Mouse (Mus musculus) gastrocnemius, adult 2 months (tissue): ENCODE results near the gene Tulp2. TPM values are rescaled to one million over a fixed set of nuclear protein-coding genes. Genes with fewer than 3 reads are reported as not detected.
"Not testable (repeated sequence)": the region's sequence is repeated elsewhere in the genome, so short reads cannot be mapped to it uniquely, and the experiment has no call there.

ENCODE experiments used
- DNase-seq: peaks from one replicate; pipeline ENCODE4 v3.0.0; 2022
- H3K27ac ChIP-seq: fragments of 200-600 bp; 2 replicates; pipeline ENCODE4 v1.8.1; 2022; ENCODE audit warnings: mild to moderate bottlenecking
- H3K4me3 ChIP-seq: fragments of 200-600 bp; 2 replicates; pipeline ENCODE4 v1.8.1; 2022; ENCODE audit warnings: mild to moderate bottlenecking, moderate library complexity
- CTCF ChIP-seq: fragments of 200-600 bp; IDR thresholded peaks from 2 replicates; pipeline ENCODE4 v1.8.1; 2022; ENCODE audit warnings: antibody characterized with exemption, mild to moderate bottlenecking, moderate library complexity
- intact Hi-C: fragments of 180-260 bp; cut with DNase I; formaldehyde crosslinking; loops from one replicate; pipeline ENCODE4 v1.15.1; 2025
- total RNA-seq, 2 experiments: library from RNA; stranded (reverse); gene quantifications; 2 replicates each; pipeline ENCODE4 v1.2.3; 2021

The Tulp2 gene
- total RNA-seq, 2 experiments from 2014 or later: 0.39 TPM; not detected in 1

DNA sequence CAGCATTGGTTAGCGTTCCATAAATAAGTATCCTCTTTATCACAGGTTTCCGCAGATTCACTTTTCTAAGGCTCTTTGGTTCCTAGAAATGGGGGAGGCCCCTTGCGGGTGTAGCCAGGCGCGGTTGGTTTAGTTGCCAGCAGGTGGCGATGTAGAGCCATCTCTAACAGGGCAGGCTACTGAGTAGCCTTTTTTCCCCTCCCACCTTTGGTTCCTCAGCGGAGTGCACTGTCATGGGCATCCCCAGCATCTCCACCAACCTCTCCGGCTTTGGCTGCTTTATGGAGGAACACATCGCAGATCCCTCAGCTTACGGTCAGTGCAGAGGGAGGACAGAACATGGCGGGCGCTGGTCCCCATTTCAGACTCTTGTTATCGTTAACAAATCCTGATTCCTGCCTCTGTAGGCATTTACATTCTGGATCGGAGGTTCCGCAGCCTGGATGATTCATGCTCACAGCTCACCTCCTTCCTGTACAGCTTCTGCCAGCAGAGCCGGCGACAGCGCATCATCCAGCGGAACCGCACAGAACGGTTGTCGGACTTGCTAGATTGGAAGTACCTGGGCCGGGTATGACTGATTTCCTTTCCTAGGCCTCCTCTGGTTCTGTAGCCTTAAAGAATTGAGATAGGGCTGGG lies 30.2 kb upstream of the Tulp2 start:
- peak; percentile 96; the same call in 1 of the 2 replicates for TF ChIP-seq CTCF
- DNase-seq: peak; percentile 88
- intact Hi-C loops: no loop called here
- no peak overlapping the region for H3K4me3 ChIP-seq
- H3K27ac ChIP-seq: peak overlapping the region; percentile 32

DNA sequence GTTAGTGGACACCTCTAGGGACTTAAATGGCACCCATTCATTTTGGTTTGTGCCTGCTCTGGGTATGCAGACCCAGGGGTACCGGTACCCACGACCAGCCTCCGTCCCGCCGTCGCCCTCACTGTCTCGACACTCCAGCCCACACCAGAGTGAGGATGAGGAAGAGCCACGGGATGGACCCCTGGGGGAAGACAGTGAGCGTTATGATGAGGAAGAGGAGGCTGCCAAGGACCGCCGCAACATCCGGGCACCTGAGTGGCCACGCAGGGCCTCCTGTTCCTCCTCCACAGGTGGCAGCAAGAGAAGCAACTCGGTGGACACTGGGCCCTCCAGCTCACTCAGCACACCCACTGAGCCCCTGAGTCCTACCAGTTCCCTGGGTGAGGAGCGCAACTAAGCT lies 26.7 kb upstream of the Tulp2 start:
- no peak for TF ChIP-seq CTCF
- DNase-seq: no peak
- intact Hi-C loops: no loop called here
- Histone ChIP-seq H3K4me3 (no peak overlapping the region), H3K27ac (no peak overlapping the region)

DNA sequence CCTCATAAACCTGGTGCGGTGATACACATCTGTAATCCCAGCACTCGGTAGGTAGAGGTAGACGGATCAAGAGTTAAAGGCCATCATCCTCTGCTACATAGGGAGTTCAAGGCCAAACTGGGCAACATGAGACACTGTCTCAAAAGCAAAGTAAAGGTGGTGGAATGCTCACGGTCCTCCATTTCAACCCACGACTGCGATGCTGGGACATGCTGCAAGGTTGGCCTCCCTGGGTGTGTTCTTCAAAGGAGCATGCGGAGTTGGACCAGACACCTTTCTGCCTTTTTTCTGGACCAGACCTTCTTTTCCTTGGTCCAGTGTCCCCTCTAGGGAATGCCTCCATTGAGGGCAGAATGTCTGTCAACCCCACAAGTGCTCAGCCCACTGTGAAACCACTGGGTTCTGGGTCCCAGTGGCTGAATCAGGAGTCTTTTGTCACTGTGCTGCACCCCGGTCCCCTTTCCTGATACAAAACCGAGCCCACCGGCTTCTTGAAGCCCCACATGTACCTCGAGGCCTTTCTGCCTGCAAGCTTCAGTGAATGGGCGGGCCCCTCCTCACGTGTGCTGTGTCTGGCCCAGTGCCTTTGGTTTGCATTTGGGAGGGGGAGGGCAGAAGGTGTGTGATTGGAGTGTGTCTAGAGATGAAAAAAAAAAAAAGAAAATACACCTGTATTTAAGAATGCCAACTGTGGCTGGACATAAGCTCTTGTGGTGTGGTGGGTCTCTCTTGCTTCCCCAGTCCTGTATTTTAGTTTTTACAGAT lies 25.6 kb upstream of the Tulp2 start:
- intact Hi-C loops: no loop called here
- H3K27ac ChIP-seq: peak overlapping the region; percentile 97
- no peak overlapping the region for H3K4me3 ChIP-seq
- no peak for TF ChIP-seq CTCF
- DNase-seq: peak; percentile 38

DNA sequence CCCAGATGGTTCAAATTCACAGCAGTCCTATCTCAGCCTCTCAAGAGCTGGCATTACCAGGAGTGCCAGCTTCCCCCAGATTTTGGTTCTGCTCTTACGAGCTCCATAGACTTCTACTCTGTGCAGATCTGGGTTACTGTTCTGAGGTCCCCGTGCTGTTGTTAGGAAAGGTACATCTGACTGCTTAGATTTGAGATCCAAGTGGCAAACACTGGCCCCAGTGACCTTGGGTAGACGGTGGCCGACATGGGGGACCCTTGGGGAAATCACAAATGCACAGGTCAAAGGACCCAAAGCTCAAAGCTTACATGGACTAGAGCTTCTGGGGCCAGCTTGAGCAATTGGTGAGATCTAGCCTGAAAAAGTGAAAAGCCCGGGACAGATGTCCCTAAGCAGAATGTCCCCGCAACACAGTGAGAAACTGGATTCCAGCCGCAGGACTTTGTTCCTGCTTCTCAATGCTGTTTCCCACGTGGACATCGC lies 24.9 kb upstream of the Tulp2 start:
- TF ChIP-seq CTCF: no peak
- H3K27ac ChIP-seq: peak overlapping the region; percentile 97
- peak overlapping the region; percentile 97 for H3K4me3 ChIP-seq
- DNase-seq: no peak
- intact Hi-C loops: no loop called here

DNA sequence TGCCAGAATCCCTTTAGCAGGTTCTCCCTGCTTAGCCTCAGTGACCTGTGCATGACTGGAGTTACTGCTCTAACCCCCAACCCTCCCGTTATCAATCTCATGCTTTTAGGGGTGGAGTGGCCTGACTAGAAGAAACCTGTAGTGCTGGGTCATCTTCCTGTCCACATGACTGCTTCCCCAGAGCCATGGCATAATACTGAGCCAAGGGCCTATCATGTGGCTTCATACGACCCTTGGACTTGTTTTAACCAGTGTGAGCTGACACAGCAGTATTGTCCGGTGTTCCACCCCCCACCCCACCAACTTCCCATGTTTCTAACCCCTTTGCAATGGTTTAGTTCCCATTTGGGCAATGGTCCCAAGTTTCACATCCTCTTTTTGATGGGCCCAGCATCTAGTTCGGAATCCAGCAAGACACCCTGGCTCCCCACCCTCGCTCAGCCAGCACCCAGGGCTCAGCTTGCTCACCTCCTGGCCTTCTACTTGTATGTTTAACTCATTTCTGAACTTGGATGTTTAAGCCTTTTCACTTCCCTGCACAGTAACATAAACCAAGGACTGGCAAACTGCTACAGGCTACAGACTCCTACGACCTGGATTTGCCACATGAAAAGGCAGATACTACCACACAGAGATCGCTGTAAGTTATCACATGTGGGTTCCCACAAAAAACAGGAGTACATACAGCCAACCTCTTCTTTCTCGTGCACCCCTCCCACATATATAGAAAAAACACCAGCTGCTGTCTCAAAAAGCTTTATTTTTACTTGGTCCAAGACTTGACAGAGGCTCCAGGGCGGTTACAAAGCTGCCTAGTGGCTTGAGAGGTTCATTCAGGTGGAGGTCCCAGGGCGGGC lies 24.2 kb upstream of the Tulp2 start:
- intact Hi-C loops: no loop called here
- Histone ChIP-seq H3K27ac (peak overlapping the region; percentile 97), H3K4me3 (peak overlapping the region; percentile 97)
- DNase-seq: peak; percentile 61
- no peak for TF ChIP-seq CTCF

DNA sequence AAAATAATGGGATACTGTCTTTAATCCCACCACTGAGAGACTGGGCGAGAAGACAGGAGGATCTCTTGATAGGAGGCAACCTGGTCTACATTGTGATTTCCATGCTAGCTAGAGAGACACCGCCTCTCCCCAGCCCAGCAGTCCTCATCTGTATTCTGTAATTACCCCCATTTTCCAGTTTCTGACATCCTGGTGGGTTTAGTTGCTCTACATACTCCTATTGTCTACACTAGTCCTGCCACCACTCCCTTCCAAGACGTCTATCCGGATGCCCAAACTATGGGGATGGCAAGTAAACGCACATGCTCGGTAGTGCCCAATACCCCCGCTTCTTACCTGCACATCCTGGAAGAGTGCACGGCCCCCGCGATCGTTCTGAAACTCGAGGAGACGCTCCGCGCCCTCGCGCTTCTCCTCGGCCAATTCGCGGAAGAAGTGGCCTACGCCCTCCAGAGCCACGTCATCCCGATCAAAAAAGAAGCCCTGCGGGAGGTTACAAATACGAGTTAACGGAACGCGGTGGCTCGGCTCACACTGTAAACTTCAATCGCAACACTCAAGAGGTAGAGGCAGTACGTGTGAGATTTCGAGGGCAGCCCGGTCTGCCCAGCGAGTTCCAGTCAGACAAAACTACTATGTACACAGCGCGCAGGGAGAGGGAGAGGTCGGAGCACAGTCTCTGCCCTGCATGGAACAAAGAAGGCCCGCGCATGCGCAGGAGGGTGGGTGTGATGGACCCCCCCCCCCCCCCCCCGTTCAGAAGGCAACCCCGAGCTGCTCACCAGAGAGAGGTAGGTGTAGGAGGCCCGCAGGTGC lies 22.7 kb upstream of the Tulp2 start:
- peak; percentile 90 for DNase-seq
- Histone ChIP-seq H3K4me3 (peak overlapping the region; percentile 97), H3K27ac (peak overlapping the region; percentile 97)
- TF ChIP-seq CTCF: no peak
- intact Hi-C loops: no loop called here

DNA sequence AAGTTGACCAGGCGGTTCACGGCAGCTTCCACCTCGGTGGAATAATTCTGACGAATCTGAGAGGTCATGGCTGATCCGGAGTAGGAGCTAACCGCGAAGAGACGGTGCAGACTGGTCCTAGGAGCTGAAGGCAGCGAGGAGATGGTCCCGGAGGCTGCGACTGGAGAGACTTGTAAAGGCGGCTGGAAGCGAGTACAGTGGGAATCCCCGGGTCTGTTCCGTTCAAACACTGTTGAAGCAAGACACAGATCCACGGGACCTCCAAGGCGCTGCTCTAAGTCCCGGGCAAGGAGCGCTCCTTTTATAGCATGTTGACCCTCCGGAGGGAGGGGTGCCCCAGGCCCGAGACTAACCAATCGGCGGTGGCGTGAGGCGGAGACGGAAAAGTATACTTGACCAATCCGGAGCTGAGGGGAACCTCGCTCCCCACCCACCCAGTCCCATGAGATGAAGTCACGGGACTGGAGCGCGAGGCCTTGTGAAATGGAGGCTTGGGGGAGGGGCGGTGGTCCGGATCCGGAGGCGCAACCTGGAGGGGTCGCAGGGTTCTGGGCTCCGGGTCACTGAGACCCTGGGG lies 22.0 kb upstream of the Tulp2 start, which contains the start of gene Ftl1:
TSS of gene Ftl1 (minus strand) at position 321 of the 577 bp plus-strand sequence.
- peak; percentile 98 for DNase-seq
- H3K27ac ChIP-seq: peak within 1 kb of the TSS; percentile 97
- intact Hi-C loops: not testable (repeated sequence)
- H3K4me3 ChIP-seq: peak within 1 kb of the TSS; percentile 97

DNA sequence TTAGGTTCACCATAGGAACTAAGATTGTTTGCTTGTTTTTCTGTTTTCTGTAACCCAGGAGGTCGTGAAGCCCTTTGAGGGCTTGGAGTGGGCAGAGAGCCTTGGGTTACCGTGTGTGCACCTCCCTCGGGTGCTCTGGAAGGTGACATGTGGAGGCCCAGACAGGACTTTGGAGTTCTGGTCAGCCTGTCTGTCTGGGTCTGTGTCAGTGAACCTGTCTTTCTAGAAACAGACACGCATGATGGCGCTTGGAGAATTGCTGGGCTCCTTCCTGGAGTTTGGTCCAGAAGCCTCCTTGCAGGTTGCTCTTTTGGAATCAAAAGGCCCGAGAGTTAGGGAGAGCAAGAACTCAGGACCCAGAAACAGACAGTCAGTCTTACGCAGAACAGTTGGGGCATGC lies 21.3 kb upstream of the Tulp2 start:
- no peak for DNase-seq
- TF ChIP-seq CTCF: no peak
- Histone ChIP-seq H3K4me3 (peak overlapping the region; percentile 97), H3K27ac (peak overlapping the region; percentile 97)
- intact Hi-C loops: no loop called here

DNA sequence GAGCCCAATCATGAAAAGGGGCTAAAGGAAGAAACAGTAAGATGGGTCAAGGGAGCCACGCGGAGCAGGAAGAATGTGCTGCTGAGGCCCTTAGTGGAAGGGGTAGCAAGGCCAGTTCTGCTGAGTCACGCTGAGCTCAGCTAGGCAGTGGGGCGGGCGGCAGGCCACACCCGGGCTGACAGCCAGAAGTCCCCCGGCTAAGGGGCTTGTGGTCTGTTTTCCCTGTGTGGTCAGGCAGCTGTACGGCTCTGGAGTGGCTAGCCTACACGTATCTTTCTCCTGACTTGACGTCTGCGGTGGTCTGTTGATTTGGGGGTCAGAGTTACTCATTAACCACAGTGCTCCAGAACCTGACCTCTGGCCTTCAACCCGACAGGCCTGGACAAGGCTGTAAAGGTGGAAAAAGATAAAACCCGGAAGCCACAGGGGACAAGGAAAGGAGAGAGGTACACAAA lies 20.8 kb upstream of the Tulp2 start:
- DNase-seq: peak; percentile 86
- Histone ChIP-seq H3K4me3 (peak overlapping the region; percentile 97), H3K27ac (peak overlapping the region; percentile 97)
- intact Hi-C loops: no loop called here
- TF ChIP-seq CTCF: no peak

DNA sequence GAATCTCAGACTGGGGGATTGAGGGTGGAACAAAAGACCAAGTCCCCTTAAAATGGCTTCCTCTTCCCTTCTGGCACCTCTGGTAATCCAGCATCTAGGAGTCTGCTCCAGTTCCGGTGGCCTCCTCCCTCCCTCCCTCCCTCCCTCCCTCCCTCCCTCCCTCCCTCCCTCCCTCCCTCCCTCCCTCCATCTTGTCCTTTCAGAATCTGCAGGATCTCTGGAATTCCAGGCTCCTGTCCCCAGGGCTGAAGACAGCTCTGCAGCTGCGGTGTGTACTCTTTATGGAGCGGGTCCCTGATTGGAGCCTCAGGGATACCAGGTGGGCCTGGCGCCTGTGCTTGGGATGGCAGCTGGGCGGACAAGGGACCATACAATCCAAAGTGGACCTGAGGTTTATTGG lies 20.4 kb upstream of the Tulp2 start:
- no peak for TF ChIP-seq CTCF
- intact Hi-C loops: no loop called here
- DNase-seq: peak; percentile 46

DNA sequence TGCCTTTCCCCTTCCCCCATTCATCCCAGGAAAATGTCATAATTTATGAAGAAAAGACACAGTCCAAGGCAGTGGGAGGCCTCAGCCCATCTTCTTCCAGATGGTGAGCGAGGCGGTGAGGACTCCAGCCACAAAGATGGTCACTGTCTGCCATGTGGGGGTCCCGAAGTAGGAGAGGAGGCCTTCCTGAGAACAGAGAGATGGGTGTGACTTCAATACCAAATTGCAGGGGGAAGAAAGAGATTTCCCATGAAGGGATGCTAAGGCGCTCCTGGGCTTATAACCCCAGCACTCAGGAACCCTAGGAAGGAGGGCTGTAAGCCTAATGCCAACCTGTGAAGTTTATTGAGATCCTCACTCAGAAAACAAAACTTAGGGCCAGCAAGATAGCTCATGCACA lies 19.9 kb upstream of the Tulp2 start:
- DNase-seq: no peak
- TF ChIP-seq CTCF: no peak
- Histone ChIP-seq H3K4me3 (peak overlapping the region; percentile 39), H3K27ac (peak overlapping the region; percentile 97)
- intact Hi-C loops: no loop called here

More for the DNA sequence above, 20.4 kb upstream of the Tulp2 start:
- peak overlapping the region; percentile 97 for H3K27ac ChIP-seq
- H3K4me3 ChIP-seq: peak overlapping the region; percentile 97
